Mouse (Mus musculus): Measurements from ENCODE around the gene Usp32. TPM values are rescaled to one million over a fixed set of nuclear protein-coding genes. Genes with fewer than 3 reads are reported as not detected.

Gene Usp32
- 10.6 and 12.0 TPM in 2 replicates for polyA plus RNA-seq (2016; fragmentation: Nextera tagmentation; extraction: Ambion mirVana)

- ATAC-seq, result peak; percentile 96
- Histone ChIP-seq H3K4me2 (peak within 1 kb of the TSS; percentile 77), H3K27ac (peak within 1 kb of the TSS; percentile 94), H3K9ac (peak within 1 kb of the TSS; percentile 99), H3K27me3 (replicated peaks) (no peaks in the 10 kb centered on the region), H3K4me1 (peaks cover 49% of the 10 kb centered on the region), H3K36me3 (peaks cover 19% of the 10 kb centered on the region), H3K4me3 (peak within 1 kb of the TSS; percentile 99), H3K9me3 (replicated peaks) (no peaks in the 10 kb centered on the region)
- WGBS (ENCODE audit: insufficient replicate concordance), result under 1% methylated on average over 87 of the region's 94 CpGs
These were observed at the start of gene Usp32 for GRCm38 (mm10) chr11:85139581-85140540. Usp32 (minus strand) TSS chr11:85140161.

GRCm38 (mm10) chr11:85189110-85189509, 49.1 kb upstream of the Usp32 start:
- no peaks in the 10 kb centered on the region for H3K27me3 ChIP-seq (replicated peaks)
- peak; percentile 74 for ATAC-seq
- no peak overlapping the region for H3K9ac ChIP-seq
- H3K36me3 ChIP-seq, result peaks cover 57% of the 10 kb centered on the region
- no peak overlapping the region for H3K4me2 ChIP-seq
- H3K9me3 ChIP-seq (replicated peaks), result no peaks in the 10 kb centered on the region
- WGBS (ENCODE audit: insufficient replicate concordance), result 34% methylated on average over 4 of the region's 4 CpGs
- H3K27ac ChIP-seq, result no peak overlapping the region
- H3K4me3 ChIP-seq, result no peak overlapping the region
- peaks cover 15% of the 10 kb centered on the region; the same call in 1 of the 2 replicates for H3K4me1 ChIP-seq

GRCm38 (mm10) chr11:85184839-85185238, 44.9 kb upstream of the Usp32 start:
- 84% methylated on average over 6 of the region's 6 CpGs for WGBS (ENCODE audit: insufficient replicate concordance)
- no peaks in the 10 kb centered on the region for H3K27me3 ChIP-seq (replicated peaks)
- H3K27ac ChIP-seq, result no peak overlapping the region
- H3K4me3 ChIP-seq, result no peak overlapping the region
- H3K4me2 ChIP-seq, result no peak overlapping the region
- no peak for ATAC-seq
- no peak overlapping the region for H3K9ac ChIP-seq
- peaks cover 28% of the 10 kb centered on the region for H3K4me1 ChIP-seq
- H3K9me3 ChIP-seq (replicated peaks), result no peaks in the 10 kb centered on the region
- H3K36me3 ChIP-seq, result peaks cover 16% of the 10 kb centered on the region

GRCm38 (mm10) chr11:85184082-85184481, 44.1 kb upstream of the Usp32 start:
- H3K27me3 ChIP-seq (replicated peaks), result no peaks in the 10 kb centered on the region
- H3K4me1 ChIP-seq, result peaks cover 22% of the 10 kb centered on the region
- WGBS (ENCODE audit: insufficient replicate concordance), result 64% methylated on average over 5 of the region's 5 CpGs
- no peak overlapping the region for H3K4me3 ChIP-seq
- no peak overlapping the region for H3K4me2 ChIP-seq
- 0 out of 2 replicates have a peak, but pooled peaks have one; percentile 26 for ATAC-seq
- H3K9me3 ChIP-seq (replicated peaks), result no peaks in the 10 kb centered on the region
- H3K36me3 ChIP-seq, result peaks cover 10% of the 10 kb centered on the region
- H3K9ac ChIP-seq, result no peak overlapping the region
- H3K27ac ChIP-seq, result no peak overlapping the region

- H3K4me3 ChIP-seq, result peak overlapping the region; percentile 51
- peak overlapping the region; percentile 67 for H3K9ac ChIP-seq
- ATAC-seq, result 0 out of 2 replicates have a peak, but pooled peaks have one; percentile 14
- WGBS (ENCODE audit: insufficient replicate concordance), result 34% methylated on average over 13 of the region's 13 CpGs
- H3K27ac ChIP-seq, result no peak overlapping the region
- no peaks in the 10 kb centered on the region for H3K9me3 ChIP-seq (replicated peaks)
- H3K4me2 ChIP-seq, result peak overlapping the region; percentile 73
- H3K27me3 ChIP-seq (replicated peaks), result no peaks in the 10 kb centered on the region
- H3K36me3 ChIP-seq, result peaks cover 4% of the 10 kb centered on the region
- H3K4me1 ChIP-seq, result peaks cover 15% of the 10 kb centered on the region
These were observed 43.4 kb upstream of the Usp32 start for GRCm38 (mm10) chr11:85183284-85183779.

- Histone ChIP-seq H3K36me3 (0 out of 2 replicates have a peak, but pooled peaks cover 2% of the 10 kb centered on the region), H3K4me1 (peaks cover 17% of the 10 kb centered on the region), H3K9ac (peak overlapping the region; percentile 67), H3K4me3 (peak overlapping the region; percentile 51), H3K9me3 (replicated peaks) (no peaks in the 10 kb centered on the region), H3K27ac (peak overlapping the region; percentile 23), H3K27me3 (replicated peaks) (no peaks in the 10 kb centered on the region; the same call in 1 of the 2 replicates), H3K4me2 (peak overlapping the region; percentile 73)
- peak; percentile 82 for ATAC-seq
- 4% methylated on average over 20 of the region's 20 CpGs for WGBS (ENCODE audit: insufficient replicate concordance)
These were observed 42.8 kb upstream of the Usp32 start for GRCm38 (mm10) chr11:85182617-85183283.

- H3K4me1 ChIP-seq, result peaks cover 17% of the 10 kb centered on the region
- H3K36me3 ChIP-seq, result no peaks in the 10 kb centered on the region
These were observed 38.5 kb upstream of the Usp32 start for GRCm38 (mm10) chr11:85178413-85178812.

GRCm38 (mm10) chr11:85177761-85178160, 37.8 kb upstream of the Usp32 start:
- no peak overlapping the region for H3K4me3 ChIP-seq
- no peak overlapping the region for H3K27ac ChIP-seq
- no peaks in the 10 kb centered on the region for H3K36me3 ChIP-seq
- no peak overlapping the region for H3K9ac ChIP-seq
- no peak overlapping the region for H3K4me2 ChIP-seq
- 62% methylated on average over 6 of the region's 6 CpGs for WGBS (ENCODE audit: insufficient replicate concordance)
- ATAC-seq, result no peak
- H3K9me3 ChIP-seq (replicated peaks), result no peaks in the 10 kb centered on the region
- H3K27me3 ChIP-seq (replicated peaks), result no peaks in the 10 kb centered on the region; the same call in none of the 2 replicates
- peaks cover 10% of the 10 kb centered on the region for H3K4me1 ChIP-seq

More at GRCm38 (mm10) chr11:85178413-85178812, 38.5 kb upstream of the Usp32 start:
- WGBS (ENCODE audit: insufficient replicate concordance), result 57% methylated on average over 4 of the region's 4 CpGs
- H3K27me3 ChIP-seq (replicated peaks), result no peaks in the 10 kb centered on the region; the same call in 1 of the 2 replicates
- H3K27ac ChIP-seq, result no peak overlapping the region
- H3K9ac ChIP-seq, result no peak overlapping the region
- H3K4me2 ChIP-seq, result no peak overlapping the region
- ATAC-seq, result no peak
- no peak overlapping the region for H3K4me3 ChIP-seq
- H3K9me3 ChIP-seq (replicated peaks), result no peaks in the 10 kb centered on the region

- Histone ChIP-seq H3K27me3 (replicated peaks) (no peaks in the 10 kb centered on the region; the same call in none of the 2 replicates), H3K9ac (no peak overlapping the region), H3K36me3 (no peaks in the 10 kb centered on the region), H3K4me1 (peaks cover 8% of the 10 kb centered on the region), H3K4me3 (no peak overlapping the region), H3K27ac (no peak overlapping the region), H3K9me3 (replicated peaks) (no peaks in the 10 kb centered on the region), H3K4me2 (no peak overlapping the region)
- 62% methylated on average over 3 of the region's 3 CpGs for WGBS (ENCODE audit: insufficient replicate concordance)
- ATAC-seq, result no peak
These were observed 36.0 kb upstream of the Usp32 start for GRCm38 (mm10) chr11:85175941-85176340.

GRCm38 (mm10) chr11:85170833-85171232, 30.9 kb upstream of the Usp32 start:
- H3K9me3 ChIP-seq (replicated peaks), result no peaks in the 10 kb centered on the region
- peak overlapping the region; percentile 70 for H3K4me2 ChIP-seq
- peak overlapping the region; percentile 55; the same call in 1 of the 2 replicates for H3K9ac ChIP-seq
- 0 out of 2 replicates have a peak overlapping the region, but pooled peaks have one; percentile 17 for H3K27ac ChIP-seq
- 50% methylated on average over 2 of the region's 2 CpGs for WGBS (ENCODE audit: insufficient replicate concordance)
- no peak overlapping the region for H3K4me3 ChIP-seq
- no peaks in the 10 kb centered on the region; the same call in 1 of the 2 replicates for H3K27me3 ChIP-seq (replicated peaks)
- no peak for ATAC-seq
- H3K36me3 ChIP-seq, result no peaks in the 10 kb centered on the region
- H3K4me1 ChIP-seq, result peaks cover 20% of the 10 kb centered on the region

GRCm38 (mm10) chr11:85170058-85170740, 30.2 kb upstream of the Usp32 start, which contains the start of gene 1700125H20Rik:
1700125H20Rik (plus strand) TSS chr11:85170404.
- WGBS (ENCODE audit: insufficient replicate concordance), result 14% methylated on average over 21 of the region's 21 CpGs
- Histone ChIP-seq H3K36me3 (no peaks in the 10 kb centered on the region), H3K9ac (peak within 1 kb of the TSS; percentile 55), H3K27me3 (replicated peaks) (no peaks in the 10 kb centered on the region; the same call in 1 of the 2 replicates), H3K4me1 (peaks cover 20% of the 10 kb centered on the region), H3K4me3 (peak within 1 kb of the TSS; percentile 30; the same call in 1 of the 2 replicates), H3K4me2 (peak within 1 kb of the TSS; percentile 70), H3K27ac (peak within 1 kb of the TSS; percentile 25; the same call in 1 of the 2 replicates), H3K9me3 (replicated peaks) (no peaks in the 10 kb centered on the region)
- peak; percentile 95 for ATAC-seq

All from liver, embryonic 12.5 days (tissue).